Mouse (Mus musculus) adrenal gland, adult 2 months (tissue): Measurements from ENCODE around the gene Atf7ip. TPM values are rescaled to one million over a fixed set of nuclear protein-coding genes. Genes with fewer than 3 reads are reported as not detected.

Experiments used
- DNase-seq: peaks from one replicate; pipeline ENCODE4 v3.0.0; 2021
- polyA plus RNA-seq: library from polyadenylated mRNA; depleted of rRNA; stranded (reverse); fragments of >200 nt; gene quantifications from 2 replicates; pipeline ENCODE4 v1.2.3, GENCODE M21; 2012
- total RNA-seq, 2 experiments: library from RNA; stranded (reverse); gene quantifications; 2 replicates each; pipeline ENCODE4 v1.2.3; 2021

Gene Atf7ip
- total and polyA plus RNA-seq, 3 experiments: 21.6 to 62.4 (median 60.9) TPM

- DNase-seq: no peak
Measured at GRCm38 (mm10) chr6:136486166-136486565, 19.8 kb upstream of the Atf7ip start.

DNA sequence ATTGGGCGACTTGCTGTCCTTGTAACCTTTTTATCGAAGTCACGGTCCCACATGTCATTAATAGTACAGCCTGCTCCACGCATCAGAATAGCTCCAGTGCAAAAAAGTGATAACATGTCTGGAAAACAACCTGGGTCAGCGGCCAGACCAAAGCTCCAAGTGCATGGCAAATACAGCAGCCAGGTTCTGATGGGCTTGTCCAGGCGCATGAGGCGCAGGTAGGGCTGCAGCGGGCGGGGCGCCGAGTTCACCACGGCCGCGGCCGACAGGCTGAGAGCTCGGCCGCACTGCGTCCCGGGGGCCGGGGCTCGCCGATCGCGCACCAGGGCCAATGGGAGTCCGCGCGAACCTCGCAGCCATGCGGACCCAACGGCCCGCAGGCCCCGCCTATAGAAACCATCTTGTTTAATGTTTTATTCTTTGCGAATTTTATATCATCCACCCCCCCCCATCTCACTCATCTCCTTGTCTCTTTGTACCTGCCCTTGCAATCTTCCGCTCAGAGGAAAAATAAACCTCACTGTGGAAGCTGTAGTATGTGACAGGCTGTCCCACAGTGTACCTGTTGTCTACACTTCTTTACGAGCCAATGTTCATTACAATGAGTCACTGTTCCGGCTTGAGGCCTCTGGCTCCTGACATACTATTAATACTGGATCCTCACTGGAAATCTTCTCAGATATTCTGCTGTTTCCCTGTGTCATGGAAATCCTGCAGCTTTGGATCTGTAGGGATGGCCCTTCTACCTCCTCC lies 19.0 kb upstream of the Atf7ip start:
- DNase-seq: peak; percentile 23

DNA sequence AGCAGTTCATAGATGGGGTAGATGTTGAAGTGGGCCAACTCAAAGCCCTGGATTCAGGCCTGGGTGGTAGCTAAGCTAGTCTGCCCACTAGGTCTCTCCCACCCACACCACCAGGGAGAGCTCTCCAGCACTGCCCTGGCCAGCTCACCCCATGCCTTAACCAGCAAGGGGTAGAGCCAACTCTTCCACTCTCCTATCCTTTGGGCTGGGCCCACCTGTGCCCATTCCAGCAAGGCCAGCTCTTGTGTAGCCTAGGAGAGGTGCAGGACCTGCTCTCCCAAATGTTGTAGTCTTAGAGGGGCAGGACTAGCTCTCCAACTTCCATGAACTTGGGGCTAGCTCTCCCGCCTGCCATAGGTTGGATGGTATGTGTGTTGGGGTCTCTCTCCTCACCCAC lies 18.4 kb upstream of the Atf7ip start:
- DNase-seq: peak; percentile 1

- DNase-seq: no peak
Measured at GRCm38 (mm10) chr6:136489899-136490298, 16.1 kb upstream of the Atf7ip start.

DNA sequence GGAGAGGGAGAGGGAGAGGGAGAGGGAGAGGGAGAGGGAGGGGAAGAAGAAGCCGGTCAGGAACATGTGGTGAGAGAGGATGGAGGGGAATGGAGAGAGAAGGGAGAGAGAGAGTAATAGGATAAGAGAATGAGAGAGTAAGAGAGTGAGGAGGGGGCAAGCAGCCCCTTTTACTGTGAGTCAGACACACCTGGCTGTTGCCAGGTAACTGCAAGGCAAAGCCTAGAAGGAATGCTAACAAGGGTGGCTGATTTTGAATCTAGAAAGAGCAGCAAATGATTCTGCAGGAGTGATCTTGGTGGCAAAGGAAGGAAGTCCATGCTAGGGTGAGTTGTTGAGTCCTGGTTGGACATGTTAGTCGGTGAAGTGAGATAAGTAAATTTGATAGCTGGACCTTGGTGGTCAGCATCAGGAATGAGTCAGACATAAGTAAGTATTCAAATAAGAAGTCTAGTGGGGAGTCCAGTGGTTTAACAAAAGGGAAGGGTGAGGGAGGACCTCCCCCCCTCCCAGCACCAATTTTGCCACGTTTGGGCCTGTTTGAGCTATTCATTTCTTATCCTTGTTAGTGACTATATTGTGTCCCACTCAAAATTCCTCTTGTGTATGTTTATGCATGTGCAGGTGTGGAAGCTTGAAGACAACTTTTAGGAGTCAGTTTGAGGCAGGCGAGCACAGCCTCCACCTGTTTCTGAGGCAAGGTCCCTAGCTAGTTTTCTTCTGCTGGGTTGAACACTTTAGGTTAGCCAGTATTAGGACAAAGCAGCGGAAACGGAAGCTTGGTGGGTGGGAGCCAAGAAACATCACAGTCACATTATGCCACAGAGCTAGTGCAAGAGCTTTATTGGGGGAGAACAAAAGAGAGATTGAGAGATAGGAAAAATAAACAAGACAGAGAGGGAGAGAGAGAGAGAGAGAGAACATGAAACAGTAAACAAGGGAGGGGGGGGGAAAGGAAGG lies 15.2 kb upstream of the Atf7ip start:
- DNase-seq: no peak

DNA sequence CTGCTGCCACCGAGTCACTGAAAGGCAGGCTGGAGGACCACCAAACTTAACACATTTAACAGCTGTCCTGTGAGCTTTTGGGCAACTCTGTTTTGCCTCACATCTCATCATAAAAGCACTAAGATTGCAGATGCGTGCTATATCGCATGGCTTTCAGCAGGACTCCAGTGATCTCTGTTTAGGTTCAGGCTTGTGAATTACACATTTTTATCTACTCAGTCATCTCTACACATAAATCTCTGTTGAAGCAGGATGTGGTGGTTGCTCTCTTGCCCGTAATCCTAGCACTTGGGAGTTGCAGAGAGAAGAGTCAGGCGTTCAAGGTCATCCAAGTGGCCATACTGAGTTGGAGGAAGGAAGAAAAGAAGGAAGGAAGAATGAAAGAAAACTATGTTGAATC lies 14.3 kb upstream of the Atf7ip start:
- peak; percentile 8 for DNase-seq

DNA sequence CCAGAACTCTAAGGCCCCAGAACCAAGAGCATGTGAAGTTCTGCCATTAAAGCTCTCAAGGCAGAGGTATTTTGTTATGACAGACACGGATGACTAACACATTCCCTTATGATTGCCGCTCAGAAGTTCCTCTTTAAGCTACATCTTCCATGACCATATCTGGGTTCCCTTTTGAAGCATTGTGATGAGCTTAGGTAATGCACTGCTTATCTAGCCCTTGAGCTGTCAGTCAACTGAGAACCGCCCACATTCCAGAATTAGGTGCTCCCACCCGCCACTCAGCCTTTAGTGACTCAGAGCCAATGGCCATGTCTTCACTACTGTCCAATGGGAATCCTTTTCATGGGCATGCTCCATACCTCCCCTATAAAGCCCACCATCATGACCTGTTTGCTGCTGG lies 13.7 kb upstream of the Atf7ip start:
- no peak for DNase-seq

- DNase-seq: no peak
Measured at GRCm38 (mm10) chr6:136493486-136493885, 12.5 kb upstream of the Atf7ip start.

- DNase-seq: no peak
Measured at GRCm38 (mm10) chr6:136493910-136494751, 11.8 kb upstream of the Atf7ip start.

- no peak for DNase-seq
Measured at GRCm38 (mm10) chr6:136495023-136495422, 10.9 kb upstream of the Atf7ip start.

GRCm38 (mm10) chr6:136497744-136498143 lies 8.2 kb upstream of the Atf7ip start:
- no peak for DNase-seq

GRCm38 (mm10) chr6:136499292-136499977 lies 6.5 kb upstream of the Atf7ip start:
- peak; percentile 72 for DNase-seq

- DNase-seq: no peak
Measured at GRCm38 (mm10) chr6:136508652-136509051, 2.7 kb downstream of the Atf7ip start.

- DNase-seq: no peak
Measured at GRCm38 (mm10) chr6:136510945-136511344, 5.0 kb downstream of the Atf7ip start.

GRCm38 (mm10) chr6:136512351-136512750 lies 6.4 kb downstream of the Atf7ip start:
- no peak for DNase-seq

- no peak for DNase-seq
Measured at GRCm38 (mm10) chr6:136516626-136517025, 10.7 kb downstream of the Atf7ip start.

- DNase-seq: no peak
Measured at GRCm38 (mm10) chr6:136517221-136517620, 11.3 kb downstream of the Atf7ip start.

DNA sequence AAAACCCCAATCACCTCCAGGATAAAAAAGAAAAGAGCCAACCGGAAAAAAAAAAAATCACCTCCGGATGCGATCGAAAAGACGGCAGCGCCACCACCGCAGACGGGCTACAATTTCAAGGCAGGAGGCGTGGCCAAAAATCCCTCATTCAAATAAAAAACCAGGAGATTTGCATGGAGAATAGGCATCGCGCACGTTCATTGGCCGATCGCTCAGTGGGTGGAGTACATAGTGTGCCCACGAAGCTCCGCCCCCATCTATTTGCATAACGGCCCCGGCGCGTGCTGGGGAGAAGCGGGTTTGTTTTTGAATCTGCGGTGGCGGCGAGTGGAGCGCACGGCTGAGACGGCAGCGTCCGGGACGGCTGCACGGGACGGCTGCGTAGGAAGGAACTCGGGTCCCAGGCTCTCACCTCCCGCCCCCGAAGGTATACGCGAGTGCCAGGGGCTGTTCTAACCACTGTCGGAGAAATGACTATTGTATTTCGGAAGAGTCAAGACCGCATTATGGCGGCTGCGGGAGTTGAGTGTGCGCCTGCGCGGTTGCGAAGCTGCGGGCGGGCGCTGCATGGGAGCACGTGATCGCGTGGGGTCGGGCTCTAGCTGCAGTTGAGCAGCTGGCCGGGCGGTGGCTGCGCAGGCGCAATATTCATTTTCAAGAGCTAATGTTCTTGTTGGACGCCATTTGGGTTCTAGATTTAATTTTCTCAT lies 12.7 kb downstream of the Atf7ip start:
- DNase-seq: peak; percentile 96

DNA sequence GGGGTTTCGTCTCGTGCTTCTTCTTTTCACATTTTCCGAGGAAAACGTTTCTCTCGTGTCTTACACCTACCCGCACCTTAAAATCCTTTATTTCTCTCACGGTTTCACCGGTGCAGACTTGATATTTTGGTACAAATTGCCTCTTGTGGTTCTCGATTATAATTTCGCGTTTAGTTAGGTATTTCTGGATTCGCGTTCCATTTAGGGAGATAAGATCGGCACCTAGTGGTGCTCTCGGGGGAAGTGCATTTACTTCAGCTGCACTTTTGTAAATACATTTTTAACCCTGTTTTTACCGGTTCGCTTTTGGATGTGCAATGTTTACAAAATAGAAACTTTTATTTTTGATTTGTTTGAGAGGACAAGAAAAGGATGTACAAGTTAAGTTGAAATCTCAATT lies 13.3 kb downstream of the Atf7ip start:
- DNase-seq: no peak

GRCm38 (mm10) chr6:136520361-136520760 lies 14.4 kb downstream of the Atf7ip start:
- DNase-seq: no peak

GRCm38 (mm10) chr6:136521681-136522080 lies 15.7 kb downstream of the Atf7ip start:
- no peak for DNase-seq
